Mouse (Mus musculus) limb, embryonic 13.5 days (tissue): ENCODE measurements around the gene Fnbp4. TPM values are rescaled to one million over a fixed set of nuclear protein-coding genes. Genes with fewer than 3 reads are reported as not detected.

ENCODE experiments used
- ATAC-seq: fragments of 200-750 bp; cut with Nextera tagmentation; 2 replicates; pipeline ENCODE4 v1.8.0; 2017; ENCODE audit warnings: low read depth, moderate number of reproducible peaks, moderate TSS enrichment; ENCODE audit not compliant: low FRiP score
- H3K27ac ChIP-seq: fragments of 300-500 bp; sonication (generic); 2 replicates; pipeline ENCODE4 v1.5.1; 2015; ENCODE audit warnings: inconsistent platforms, mild to moderate bottlenecking, moderate library complexity
- H3K27me3 ChIP-seq: fragments of 300-500 bp; sonication (generic); 2 replicates; pipeline ENCODE4 v1.6.1; 2015; ENCODE audit warnings: mild to moderate bottlenecking, inconsistent platforms
- H3K36me3 ChIP-seq: fragments of 300-500 bp; sonication (generic); 2 replicates; pipeline ENCODE4 v1.6.1; 2015; ENCODE audit warnings: inconsistent platforms, mild to moderate bottlenecking, moderate library complexity
- H3K4me1 ChIP-seq: fragments of 300-500 bp; sonication (generic); 2 replicates; pipeline ENCODE4 v1.6.1; 2015; ENCODE audit warnings: inconsistent platforms
- H3K4me2 ChIP-seq: fragments of 300-500 bp; sonication (generic); replicated peaks from 2 replicates; pipeline ENCODE4 v1.6.1; 2015; ENCODE audit warnings: inconsistent platforms, mild to moderate bottlenecking, moderate library complexity
- H3K4me3 ChIP-seq: fragments of 300-500 bp; sonication (generic); 2 replicates; pipeline ENCODE4 v1.5.1; 2015; ENCODE audit warnings: moderate library complexity, mild to moderate bottlenecking, inconsistent platforms
- H3K9ac ChIP-seq: fragments of 300-500 bp; sonication (generic); 2 replicates; pipeline ENCODE4 v1.6.1; 2015; ENCODE audit warnings: mild to moderate bottlenecking, inconsistent platforms
- H3K9me3 ChIP-seq: fragments of 300-500 bp; sonication (generic); 2 replicates; pipeline ENCODE4 v1.6.1; 2016; ENCODE audit warnings: inconsistent platforms
- WGBS: fragments of 180-500 bp; shearing (Covaris S2); methylation state at CpG from one replicate; pipeline ENCODE4 v1.1.7; 2015; 5-methylcytosine and 5-hydroxymethylcytosine counted together
- polyA plus RNA-seq: library from polyadenylated mRNA; unstranded; fragments of >200 nt; fragmentation: Nextera tagmentation; extraction: Ambion mirVana; gene quantifications from 2 replicates; pipeline ENCODE4 v1.2.1, GENCODE M21; 2015

Gene Fnbp4
- polyA plus RNA-seq = 115 and 122 TPM in 2 replicates

DNA sequence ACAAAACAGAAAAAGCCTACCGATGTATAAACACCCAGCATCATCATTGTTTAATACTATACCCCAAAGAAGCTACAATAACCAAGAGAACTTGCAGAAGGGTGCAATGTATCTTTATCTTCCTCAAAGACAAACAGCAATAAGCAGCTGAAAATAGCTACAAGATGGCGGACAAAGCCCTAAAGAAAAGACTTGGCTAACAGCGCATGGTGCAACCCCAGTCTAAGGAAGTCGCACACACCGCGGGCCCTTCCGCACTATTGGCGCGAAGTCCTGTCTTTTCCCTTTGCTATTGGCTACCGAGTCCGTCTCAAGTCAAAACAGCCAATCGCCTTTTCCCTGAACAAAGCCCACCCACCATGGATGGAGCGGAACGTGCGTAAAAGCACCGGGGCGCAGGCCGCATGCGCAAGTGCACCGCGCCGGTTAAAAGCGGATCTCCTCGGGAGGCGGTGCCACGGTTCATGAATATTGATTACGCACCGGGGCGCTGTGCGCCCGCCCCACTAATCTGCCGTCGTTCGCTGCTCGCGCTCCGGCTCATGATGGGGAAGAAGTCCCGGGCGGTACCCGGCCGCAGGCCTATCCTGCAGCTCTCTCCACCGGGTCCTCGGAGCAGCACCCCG, at the start of gene Fnbp4:
Gene Fnbp4 (plus strand): TSS at position 318 of the 626 bp plus-strand sequence.
- Histone ChIP-seq H3K36me3 (peaks cover 21% of the 10 kb centered on the region), H3K4me1 (peaks cover 28% of the 10 kb centered on the region), H3K27me3 (no peaks in the 10 kb centered on the region), H3K9me3 (no peaks in the 10 kb centered on the region), H3K4me3 (peak within 1 kb of the TSS; percentile 92), H3K27ac (peak within 1 kb of the TSS; percentile 96), H3K9ac (peak within 1 kb of the TSS; percentile 97), H3K4me2 (peak within 1 kb of the TSS; percentile 90)
- peak; percentile 99 for ATAC-seq
- WGBS = 1% methylated on average over 44 of the region's 44 CpGs

DNA sequence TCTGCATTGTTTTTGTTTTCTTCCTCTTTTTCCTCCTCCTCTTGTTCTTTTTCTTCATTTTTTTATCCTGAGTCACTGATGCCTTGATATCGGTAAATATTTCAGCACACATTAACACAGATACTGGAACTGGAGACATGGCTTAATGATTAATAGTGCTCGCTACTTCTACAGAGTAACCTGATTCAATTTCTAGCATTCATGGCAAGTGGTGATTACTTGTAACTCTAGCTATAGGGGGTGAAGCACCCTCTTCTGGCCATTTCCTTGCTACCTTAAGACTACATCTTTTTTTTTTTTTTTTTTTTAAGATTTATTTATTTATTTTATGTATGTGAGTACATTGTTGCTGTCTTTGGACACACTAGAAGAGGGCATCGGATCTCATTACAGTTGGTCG, 44.2 kb upstream of the Fnbp4 start:
- Histone ChIP-seq H3K4me1 (no peaks in the 10 kb centered on the region), H3K27me3 (no peaks in the 10 kb centered on the region), H3K9ac (no peak overlapping the region), H3K4me2 (no peak overlapping the region), H3K36me3 (peaks cover 93% of the 10 kb centered on the region), H3K4me3 (no peak overlapping the region), H3K9me3 (no peaks in the 10 kb centered on the region), H3K27ac (no peak overlapping the region)
- no peak for ATAC-seq
- 96% methylated on average over 4 of the region's 4 CpGs for WGBS

DNA sequence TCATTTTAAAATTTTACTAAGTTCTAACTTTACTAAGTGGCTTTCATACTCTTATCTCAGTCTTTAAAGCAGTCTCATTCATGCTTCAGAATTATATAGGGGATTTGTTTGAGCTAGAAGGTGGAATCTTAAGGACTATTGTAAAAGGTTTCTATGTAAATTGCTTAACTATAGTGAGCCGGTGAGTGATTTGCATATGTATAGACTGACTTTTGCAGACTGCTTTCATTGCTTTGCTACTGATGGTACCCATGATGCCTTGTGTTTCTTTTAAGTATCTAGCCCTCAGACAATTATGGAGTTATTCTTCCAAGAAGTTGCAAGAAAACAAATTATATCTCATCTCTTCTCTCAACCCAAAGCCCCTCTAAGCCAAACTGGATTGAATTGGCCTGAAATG, 36.6 kb upstream of the Fnbp4 start:
- WGBS = 98% methylated on average over 1 of the region's 1 CpGs
- no peak overlapping the region for H3K27ac ChIP-seq
- H3K27me3 ChIP-seq = no peaks in the 10 kb centered on the region
- H3K36me3 ChIP-seq = peaks cover 92% of the 10 kb centered on the region
- H3K9me3 ChIP-seq = no peaks in the 10 kb centered on the region
- no peak overlapping the region for H3K4me2 ChIP-seq
- ATAC-seq = no peak
- no peak overlapping the region for H3K9ac ChIP-seq
- H3K4me1 ChIP-seq = no peaks in the 10 kb centered on the region
- H3K4me3 ChIP-seq = no peak overlapping the region

DNA sequence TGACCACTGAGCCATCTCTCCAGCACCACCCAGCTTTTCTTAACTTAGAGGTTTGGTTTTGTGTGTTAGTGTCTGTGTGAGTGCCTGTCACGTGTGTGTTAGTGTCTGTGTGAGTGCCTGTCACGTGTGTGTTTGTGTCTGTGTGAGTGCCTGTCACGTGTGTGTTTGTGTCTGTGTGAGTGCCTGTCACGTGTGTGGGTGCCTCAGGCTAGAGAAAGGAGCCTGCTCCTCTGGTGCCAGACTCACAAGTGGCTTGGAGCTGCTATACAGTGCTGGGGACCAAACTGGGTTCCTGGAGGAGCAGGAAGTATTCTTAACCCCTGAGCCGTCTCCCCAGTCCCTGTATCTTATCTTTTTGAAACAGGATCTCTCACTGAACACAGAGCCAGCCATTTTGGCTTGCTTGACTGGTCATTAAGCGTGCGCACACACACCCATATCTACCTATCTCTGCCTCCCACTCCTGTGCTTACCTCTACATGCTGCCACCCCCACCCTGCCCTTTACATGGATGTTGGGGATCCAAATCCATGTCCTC, 29.5 kb upstream of the Fnbp4 start:
- Histone ChIP-seq H3K9me3 (no peaks in the 10 kb centered on the region), H3K4me1 (no peaks in the 10 kb centered on the region), H3K36me3 (peaks cover 84% of the 10 kb centered on the region), H3K27ac (no peak overlapping the region), H3K4me3 (no peak overlapping the region), H3K4me2 (no peak overlapping the region), H3K27me3 (no peaks in the 10 kb centered on the region), H3K9ac (no peak overlapping the region)
- peak; percentile 64; the same call in 1 of the 2 replicates for ATAC-seq
- WGBS = 92% methylated on average over 7 of the region's 7 CpGs

DNA sequence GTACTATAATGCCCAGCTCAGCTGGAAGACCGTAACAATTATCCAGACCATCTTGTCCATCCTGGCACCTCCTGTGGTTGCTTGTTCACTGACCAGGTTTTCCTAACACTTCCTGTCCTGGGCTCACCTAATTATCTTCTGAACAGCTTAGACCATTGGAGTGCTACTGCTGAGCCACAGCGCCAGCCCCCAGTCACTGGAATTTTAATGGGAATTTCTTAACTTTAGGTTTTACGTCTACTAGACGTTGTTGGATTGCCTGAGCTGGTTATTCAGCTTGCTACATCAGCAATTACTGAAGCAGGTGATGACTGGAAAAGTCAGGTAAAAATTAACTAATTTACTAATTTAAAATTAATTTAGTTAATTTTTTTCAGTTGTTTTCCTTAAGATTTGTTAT, 27.8 kb upstream of the Fnbp4 start:
- peaks cover 80% of the 10 kb centered on the region for H3K36me3 ChIP-seq
- no peak for ATAC-seq
- no peaks in the 10 kb centered on the region for H3K4me1 ChIP-seq
- no peaks in the 10 kb centered on the region for H3K27me3 ChIP-seq
- H3K4me3 ChIP-seq = no peak overlapping the region
- no peak overlapping the region for H3K27ac ChIP-seq
- no peak overlapping the region for H3K4me2 ChIP-seq
- H3K9ac ChIP-seq = no peak overlapping the region
- no peaks in the 10 kb centered on the region for H3K9me3 ChIP-seq
- 76% methylated on average over 4 of the region's 4 CpGs for WGBS

DNA sequence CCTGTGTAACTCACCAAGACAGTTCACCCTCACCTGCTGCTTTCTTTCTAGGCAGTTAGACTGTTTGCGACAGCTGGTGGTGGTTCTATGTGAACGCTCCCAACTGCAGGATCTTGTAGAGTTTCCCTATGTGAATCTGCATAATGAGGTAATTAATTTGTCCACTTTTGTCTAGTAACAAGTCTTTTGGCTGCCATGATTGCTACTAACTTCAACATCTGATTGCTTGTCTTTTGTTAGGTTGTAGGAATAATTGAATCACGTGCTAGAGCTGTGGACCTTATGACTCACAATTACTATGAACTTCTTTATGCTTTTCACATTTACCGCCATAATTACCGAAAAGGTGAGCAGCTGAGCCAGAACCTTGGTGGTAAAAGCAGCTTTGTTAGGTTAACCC, 27.2 kb upstream of the Fnbp4 start:
- no peak for ATAC-seq
- no peak overlapping the region for H3K4me3 ChIP-seq
- H3K27ac ChIP-seq = no peak overlapping the region
- WGBS = 89% methylated on average over 5 of the region's 5 CpGs
- no peaks in the 10 kb centered on the region for H3K4me1 ChIP-seq
- H3K9ac ChIP-seq = no peak overlapping the region
- no peaks in the 10 kb centered on the region for H3K27me3 ChIP-seq
- no peaks in the 10 kb centered on the region for H3K9me3 ChIP-seq
- no peak overlapping the region for H3K4me2 ChIP-seq
- peaks cover 79% of the 10 kb centered on the region for H3K36me3 ChIP-seq

DNA sequence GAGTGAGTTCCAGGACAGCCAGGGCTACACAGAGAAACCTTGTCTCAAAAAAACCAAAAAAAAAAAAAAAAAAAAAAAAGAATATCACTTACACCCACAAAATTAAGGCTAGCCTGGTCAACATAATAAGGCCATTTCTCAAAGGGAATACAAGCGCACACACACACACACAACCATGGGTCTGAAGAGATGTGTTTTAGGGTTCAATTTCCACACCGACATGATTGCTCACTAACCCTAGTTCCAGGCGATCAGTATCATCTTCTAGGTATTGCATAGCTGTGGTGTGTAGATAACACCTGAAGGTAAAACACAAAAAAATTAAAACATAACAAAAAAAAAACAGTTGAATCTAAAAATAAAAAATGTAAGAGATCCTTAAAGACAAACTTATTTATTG, 18.4 kb upstream of the Fnbp4 start:
- H3K27me3 ChIP-seq = no peaks in the 10 kb centered on the region
- no peak overlapping the region for H3K9ac ChIP-seq
- WGBS = 95% methylated on average over 3 of the region's 3 CpGs
- H3K4me2 ChIP-seq = no peak overlapping the region
- no peak overlapping the region for H3K4me3 ChIP-seq
- H3K27ac ChIP-seq = no peak overlapping the region
- H3K4me1 ChIP-seq = no peaks in the 10 kb centered on the region
- H3K9me3 ChIP-seq = no peaks in the 10 kb centered on the region
- ATAC-seq = no peak
- H3K36me3 ChIP-seq = peaks cover 87% of the 10 kb centered on the region

DNA sequence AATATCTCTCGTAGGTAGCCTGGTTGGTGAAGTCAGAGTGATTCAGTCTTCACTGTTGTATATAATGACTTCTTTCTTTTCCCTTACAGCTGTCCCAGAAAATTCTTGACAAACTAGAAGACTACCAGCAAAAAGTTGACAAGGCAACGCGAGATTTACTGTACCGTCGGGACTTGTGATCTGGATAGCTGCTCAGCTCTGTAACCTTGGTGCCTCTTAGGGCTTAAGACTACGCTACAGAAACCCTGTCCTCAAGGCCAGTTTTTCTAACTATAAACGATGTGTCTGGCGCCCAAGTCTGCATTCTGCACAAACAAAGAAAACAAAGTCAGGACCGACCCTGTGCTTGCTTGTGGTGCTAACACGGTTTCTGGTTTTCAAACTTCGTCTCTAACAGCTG, 9.8 kb upstream of the Fnbp4 start:
- Histone ChIP-seq H3K27ac (no peak overlapping the region), H3K27me3 (no peaks in the 10 kb centered on the region), H3K9ac (no peak overlapping the region), H3K4me3 (no peak overlapping the region), H3K4me2 (no peak overlapping the region), H3K36me3 (peaks cover 74% of the 10 kb centered on the region), H3K4me1 (no peaks in the 10 kb centered on the region), H3K9me3 (no peaks in the 10 kb centered on the region)
- 81% methylated on average over 11 of the region's 11 CpGs for WGBS
- no peak for ATAC-seq

DNA sequence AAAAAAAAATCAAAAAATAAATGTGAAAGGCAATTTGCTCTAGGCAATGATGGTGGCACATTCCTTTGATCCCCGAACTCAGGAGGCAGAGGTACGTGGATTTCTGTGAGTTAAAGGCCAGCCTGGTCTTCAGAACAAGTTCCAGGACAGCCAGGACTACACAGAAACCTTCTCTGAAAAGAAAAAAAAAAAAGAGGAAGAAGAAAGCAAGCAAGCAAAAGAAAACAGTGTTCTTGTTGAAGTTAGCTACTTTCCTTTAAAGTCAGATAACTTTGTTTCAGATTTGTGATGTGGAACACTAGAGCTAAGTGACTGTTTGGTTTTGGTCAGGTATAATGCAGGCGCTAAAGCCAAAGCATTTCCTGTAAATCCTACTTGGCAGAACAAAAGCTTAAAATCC, 6.4 kb upstream of the Fnbp4 start:
- Histone ChIP-seq H3K4me2 (no peak overlapping the region), H3K9me3 (no peaks in the 10 kb centered on the region), H3K9ac (no peak overlapping the region), H3K27me3 (no peaks in the 10 kb centered on the region), H3K27ac (no peak overlapping the region), H3K36me3 (peaks cover 41% of the 10 kb centered on the region), H3K4me3 (no peak overlapping the region), H3K4me1 (no peaks in the 10 kb centered on the region)
- ATAC-seq = no peak
- WGBS = 88% methylated on average over 3 of the region's 3 CpGs

DNA sequence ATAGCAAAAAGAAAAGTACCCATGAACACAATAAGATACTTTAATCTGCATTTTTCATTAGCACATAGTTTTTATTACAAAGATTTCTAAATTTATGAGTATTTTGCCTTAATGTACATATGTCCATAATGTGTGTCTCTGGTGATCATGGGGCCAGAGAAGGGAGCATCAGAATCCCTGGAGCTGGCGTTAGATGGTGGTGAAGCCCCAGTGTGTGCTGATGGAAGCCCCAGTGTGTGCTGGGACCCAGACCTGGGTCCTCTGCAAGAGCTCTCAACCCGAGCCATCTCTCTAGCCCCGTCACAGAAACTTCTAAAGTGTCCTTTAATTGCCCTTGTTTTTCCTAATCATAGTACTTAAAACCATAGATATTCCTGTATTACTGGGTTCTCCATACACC, 5.8 kb upstream of the Fnbp4 start:
- WGBS = 85% methylated on average over 3 of the region's 3 CpGs
- Histone ChIP-seq H3K27me3 (no peaks in the 10 kb centered on the region), H3K9me3 (no peaks in the 10 kb centered on the region), H3K4me1 (no peaks in the 10 kb centered on the region), H3K36me3 (peaks cover 36% of the 10 kb centered on the region), H3K4me2 (no peak overlapping the region), H3K9ac (no peak overlapping the region), H3K27ac (no peak overlapping the region), H3K4me3 (no peak overlapping the region)
- no peak for ATAC-seq

DNA sequence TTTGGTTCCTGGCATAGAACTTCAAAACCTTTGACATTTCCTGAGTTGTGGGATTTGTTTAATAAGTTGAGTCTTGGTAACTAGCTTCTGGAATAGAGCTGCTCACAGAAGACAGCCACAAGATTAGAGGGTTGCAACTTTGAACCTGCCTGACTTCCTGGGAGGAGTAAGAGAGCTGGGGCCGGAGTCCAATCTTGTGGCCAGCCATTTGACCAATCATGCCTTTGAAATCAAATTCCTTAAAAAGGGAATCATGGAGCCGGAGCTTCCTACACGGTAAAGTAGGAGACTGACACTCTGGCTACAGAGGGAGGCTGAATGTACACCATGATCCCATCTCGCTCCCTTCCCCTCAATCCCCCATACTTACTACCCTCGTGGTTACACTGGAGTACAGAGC, 5.2 kb upstream of the Fnbp4 start:
- Histone ChIP-seq H3K36me3 (peaks cover 30% of the 10 kb centered on the region), H3K4me2 (no peak overlapping the region), H3K27me3 (no peaks in the 10 kb centered on the region), H3K4me3 (no peak overlapping the region), H3K9ac (no peak overlapping the region), H3K27ac (no peak overlapping the region), H3K4me1 (no peaks in the 10 kb centered on the region), H3K9me3 (no peaks in the 10 kb centered on the region)
- no peak for ATAC-seq
- 80% methylated on average over 5 of the region's 5 CpGs for WGBS

DNA sequence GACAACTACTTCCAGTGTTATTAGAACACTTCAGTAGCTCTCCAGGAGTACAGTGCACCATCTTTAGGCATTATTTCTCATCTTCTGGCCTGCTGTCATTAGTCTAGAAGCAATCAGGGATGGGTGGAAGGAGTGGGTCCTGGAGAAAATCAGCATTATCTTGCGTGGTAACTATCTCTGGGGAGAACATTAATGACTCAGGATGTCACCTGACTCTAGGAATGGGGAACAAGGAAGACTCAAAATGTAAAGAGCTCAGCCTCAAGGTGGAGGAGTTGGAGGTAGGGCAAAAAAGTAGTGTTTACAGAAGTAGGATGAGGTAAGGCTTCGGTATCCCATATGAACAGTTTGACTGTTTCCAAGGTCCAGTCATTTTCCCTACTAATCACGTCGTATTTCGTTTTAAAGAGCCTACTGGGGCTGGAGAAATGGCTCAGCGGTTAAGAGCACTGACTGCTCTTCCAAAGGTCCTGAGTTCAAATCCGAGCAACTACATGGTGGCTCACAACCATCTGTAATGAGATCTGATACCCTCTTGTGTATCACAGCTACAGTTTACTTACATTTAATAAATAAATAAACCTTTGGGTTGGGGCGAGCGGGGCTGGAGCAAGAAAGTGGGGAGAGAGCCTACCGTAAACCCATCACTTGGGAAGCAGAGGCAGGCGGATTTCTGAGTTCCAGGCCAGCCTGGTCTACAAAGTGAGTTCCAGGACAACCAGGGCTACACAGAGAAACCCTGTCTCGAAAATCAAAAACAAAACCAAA, 701 bp upstream of the Fnbp4 start:
- peak overlapping the region; percentile 61 for H3K4me2 ChIP-seq
- H3K36me3 ChIP-seq = peaks cover 18% of the 10 kb centered on the region
- peak overlapping the region; percentile 96 for H3K27ac ChIP-seq
- H3K27me3 ChIP-seq = no peaks in the 10 kb centered on the region
- 63% methylated on average over 12 of the region's 12 CpGs for WGBS
- peak overlapping the region; percentile 92 for H3K4me3 ChIP-seq
- peaks cover 22% of the 10 kb centered on the region for H3K4me1 ChIP-seq
- no peaks in the 10 kb centered on the region for H3K9me3 ChIP-seq
- ATAC-seq = no peak
- H3K9ac ChIP-seq = peak overlapping the region; percentile 45
